Mouse (Mus musculus) ES-E14 (cell line): Measurements from ENCODE around the gene 2310061I04Rik.

ENCODE experiments used
- CHD2 ChIP-seq: IDR thresholded peaks from 2 replicates; pipeline ENCODE4 v1.6.1; 2014; ENCODE audit warnings: mild to moderate bottlenecking, low read depth, low read length, inconsistent platforms
- HCFC1 ChIP-seq: IDR thresholded peaks from 2 replicates; pipeline ENCODE4 v1.6.1; 2012; ENCODE audit warnings: low read length, inconsistent platforms, borderline replicate concordance; ENCODE audit not compliant: insufficient read depth
- ZC3H11A ChIP-seq: IDR thresholded peaks from 2 replicates; pipeline ENCODE4 v1.6.1; 2012; ENCODE audit warnings: low read depth, mild to moderate bottlenecking, inconsistent platforms, low read length, borderline replicate concordance
- ZNF384 ChIP-seq: IDR thresholded peaks from 2 replicates; pipeline ENCODE4 v1.6.1; 2012; ENCODE audit warnings: low read depth, low read length, inconsistent platforms

GRCm38 (mm10) chr17:35916297-35917142 lies 19.3 kb upstream of the 2310061I04Rik start, which contains the start of the genes Mrps18b and Ppp1r10:
- TF ChIP-seq HCFC1, result peak; percentile 71
- TF ChIP-seq ZC3H11A, result no peak
- no peak for TF ChIP-seq ZNF384
- no peak for TF ChIP-seq CHD2
